Mouse (Mus musculus) MN1 (cell line): ENCODE results near the gene Vamp4.
A peak's percentile ranks its signal among the peaks of the same experiment; 100 is the strongest.
"Not testable (repeated sequence)": the region's sequence is repeated elsewhere in the genome, so short reads cannot be mapped to it uniquely, and the experiment has no call there.

Source experiments
- DNase-seq: peaks from one replicate; pipeline ENCODE4 v3.0.0-alpha.2; 2016; ENCODE audit warnings: low spot score

The Vamp4 gene

GRCm38 (mm10) chr1:162589443-162589842 lies 19.1 kb downstream of the Vamp4 start:
- DNase-seq: peak; percentile 68

- peak; percentile 31 for DNase-seq
These were observed 20.2 kb downstream of the Vamp4 start for GRCm38 (mm10) chr1:162590415-162590997.

- no peak for DNase-seq
These were observed 27.2 kb downstream of the Vamp4 start for GRCm38 (mm10) chr1:162597379-162598102.

- DNase-seq: no peak
These were observed 29.3 kb downstream of the Vamp4 start for GRCm38 (mm10) chr1:162599617-162600016.

GRCm38 (mm10) chr1:162601288-162601687 lies 31.0 kb downstream of the Vamp4 start:
- DNase-seq: no peak

- DNase-seq: no peak
These were observed 37.8 kb downstream of the Vamp4 start for GRCm38 (mm10) chr1:162608127-162608526.

GRCm38 (mm10) chr1:162609633-162610250 lies 39.4 kb downstream of the Vamp4 start:
- DNase-seq: no peak

- no peak for DNase-seq
These were observed 40.9 kb downstream of the Vamp4 start for GRCm38 (mm10) chr1:162611191-162611590.

- no peak for DNase-seq
These were observed 45.2 kb downstream of the Vamp4 start for GRCm38 (mm10) chr1:162615511-162615910.

GRCm38 (mm10) chr1:162620487-162620886 lies 50.2 kb downstream of the Vamp4 start:
- no peak for DNase-seq

GRCm38 (mm10) chr1:162623895-162624294 lies 53.6 kb downstream of the Vamp4 start:
- DNase-seq: no peak

GRCm38 (mm10) chr1:162625229-162625628 lies 54.9 kb downstream of the Vamp4 start:
- DNase-seq: peak; percentile 37

GRCm38 (mm10) chr1:162627821-162628220 lies 57.5 kb downstream of the Vamp4 start:
- peak; percentile 47 for DNase-seq

- DNase-seq: not testable (repeated sequence)
These were observed 58.0 kb downstream of the Vamp4 start for GRCm38 (mm10) chr1:162628326-162628725.

- peak; percentile 26 for DNase-seq
These were observed 65.1 kb downstream of the Vamp4 start for GRCm38 (mm10) chr1:162635291-162635931.

- no peak for DNase-seq
These were observed 66.2 kb downstream of the Vamp4 start for GRCm38 (mm10) chr1:162636516-162636915.

- DNase-seq: no peak
These were observed 68.2 kb downstream of the Vamp4 start for GRCm38 (mm10) chr1:162638535-162638934.

- DNase-seq: no peak
These were observed 68.9 kb downstream of the Vamp4 start, which contains the start of gene Myoc for GRCm38 (mm10) chr1:162639051-162639750. Gene Myoc (plus strand): TSS chr1:162639155.

GRCm38 (mm10) chr1:162639861-162640260 lies 69.5 kb downstream of the Vamp4 start:
- no peak for DNase-seq

- DNase-seq: no peak
These were observed 72.3 kb downstream of the Vamp4 start for GRCm38 (mm10) chr1:162642591-162642990.

- peak; percentile 91 for DNase-seq
These were observed 73.4 kb downstream of the Vamp4 start for GRCm38 (mm10) chr1:162643752-162644151.

- no peak for DNase-seq
These were observed 75.9 kb downstream of the Vamp4 start for GRCm38 (mm10) chr1:162646083-162646686.
